In genomic region chr16:91860471-91861125, GRCm38 (mm10) we compare ENCODE assay signal across 9 mouse cellular contexts.
DNase-seq lines count a peak whose midpoint lies in the region; ATAC-seq and TF ChIP-seq lines count a peak whose summit lies in the region.
"Had no signal": no experiment of that assay in that cellular context is flagged by ENCODE, and none has a peak within 500 bp of the region (broad histone marks: within the 10 kb centered on the region; RNA-seq: fewer than 3 reads in every experiment).

No protein-coding gene starts in this region.

- no peaks in the 10 kb centered on the region for H3K9me3 ChIP-seq in limb, embryonic 12.5 days
- no peaks in the 10 kb centered on the region for H3K9me3 ChIP-seq in limb, embryonic 10.5 days (replicated peaks)
- no peaks in the 10 kb centered on the region for H3K9me3 ChIP-seq in embryonic facial prominence, embryonic 13.5 days
- no peaks in the 10 kb centered on the region for H3K9me3 ChIP-seq in intestine, embryonic 16.5 days (ENCODE audit: control insufficient read depth, low read length)
- H3K9me3 ChIP-seq: neural tube, embryonic 12.5 days had no signal

- ATAC-seq in limb, embryonic 12.5 days (ENCODE audit: insufficient number of reproducible peaks, insufficient read depth, low FRiP score, low TSS enrichment, low read depth): no peak
- no peak for ATAC-seq in embryonic facial prominence, embryonic 13.5 days (ENCODE audit: insufficient number of reproducible peaks, insufficient read depth, low FRiP score, low TSS enrichment, low read depth)
- peak; percentile 36 for ATAC-seq in intestine, embryonic 16.5 days
- no peak for ATAC-seq in CD4-positive, CD25-positive, alpha-beta regulatory T cell, adult 4 months

- 62% methylated on average over 14 of the region's 14 CpGs for WGBS in limb, embryonic 12.5 days
- 80% methylated on average over 14 of the region's 14 CpGs for WGBS in limb, embryonic 10.5 days
- 61% methylated on average over 14 of the region's 14 CpGs for WGBS in embryonic facial prominence, embryonic 13.5 days
- WGBS in intestine, embryonic 16.5 days: 37% methylated on average over 14 of the region's 14 CpGs

- DNase-seq in limb, embryonic 10.5 days (ENCODE audit: low spot score): no peak
- no peak for DNase-seq in testis, postnatal 14 days (ENCODE audit: low spot score)
- DNase-seq in gastrocnemius, adult 18-20 months (ENCODE audit: low spot score): no peak

- H3K4me2 ChIP-seq in limb, embryonic 12.5 days: peak overlapping the region; percentile 3; the same call in 1 of the 2 replicates
- no peak overlapping the region for H3K4me2 ChIP-seq in embryonic facial prominence, embryonic 13.5 days
- H3K4me2 ChIP-seq in intestine, embryonic 16.5 days (ENCODE audit: low read depth, low read length): no peak overlapping the region
- H3K4me2 ChIP-seq in myocyte (ENCODE audit: low read depth): peak overlapping the region; percentile 78
- H3K4me2 ChIP-seq: neural tube, embryonic 12.5 days had no signal

- peak overlapping the region; percentile 69 for H3K27ac ChIP-seq in limb, embryonic 12.5 days
- no peak overlapping the region for H3K27ac ChIP-seq in limb, embryonic 10.5 days
- peak overlapping the region; percentile 57 for H3K27ac ChIP-seq in embryonic facial prominence, embryonic 13.5 days
- peak overlapping the region; percentile 77 for H3K27ac ChIP-seq in intestine, embryonic 16.5 days (ENCODE audit: low read length)
- H3K27ac ChIP-seq: neural tube, embryonic 12.5 days had no signal

- no peak for TF ChIP-seq POLR2A in myocyte (IDR thresholded peaks at IDR 0.05; ENCODE audit: insufficient read length, low read depth)

- no peaks in the 10 kb centered on the region for H3K27me3 ChIP-seq in limb, embryonic 12.5 days
- no peaks in the 10 kb centered on the region for H3K27me3 ChIP-seq in limb, embryonic 10.5 days (ENCODE audit: low read depth, poor library complexity, severe bottlenecking)
- no peaks in the 10 kb centered on the region for H3K27me3 ChIP-seq in embryonic facial prominence, embryonic 13.5 days
- no peaks in the 10 kb centered on the region for H3K27me3 ChIP-seq in intestine, embryonic 16.5 days (replicated peaks; ENCODE audit: control insufficient read depth, insufficient read depth, low read length)
- H3K27me3 ChIP-seq in myocyte (ENCODE audit: control insufficient read depth, insufficient read depth, insufficient read length): no peaks in the 10 kb centered on the region
- H3K27me3 ChIP-seq: neural tube, embryonic 12.5 days had no signal

- H3K79me2 ChIP-seq in myocyte (ENCODE audit: control insufficient read depth, insufficient read depth): no peaks in the 10 kb centered on the region

- H3ac ChIP-seq in myocyte (ENCODE audit: control insufficient read depth, insufficient read length): no peak overlapping the region

- H3K36me3 ChIP-seq in limb, embryonic 12.5 days: peaks cover 60% of the 10 kb centered on the region
- H3K36me3 ChIP-seq in limb, embryonic 10.5 days: peaks cover 75% of the 10 kb centered on the region
- peaks cover 56% of the 10 kb centered on the region for H3K36me3 ChIP-seq in embryonic facial prominence, embryonic 13.5 days
- no peaks in the 10 kb centered on the region for H3K36me3 ChIP-seq in intestine, embryonic 16.5 days (ENCODE audit: control insufficient read depth, insufficient read depth, low read length)
- peaks cover 9% of the 10 kb centered on the region for H3K36me3 ChIP-seq in myocyte (ENCODE audit: control insufficient read depth, insufficient read depth)

- H3K4me3 ChIP-seq in limb, embryonic 12.5 days (replicated peaks): no peak overlapping the region
- no peak overlapping the region for H3K4me3 ChIP-seq in limb, embryonic 10.5 days
- no peak overlapping the region for H3K4me3 ChIP-seq in embryonic facial prominence, embryonic 13.5 days
- H3K4me3 ChIP-seq in intestine, embryonic 16.5 days (ENCODE audit: low read length): no peak overlapping the region
- H3K4me3 ChIP-seq in myocyte: no peak overlapping the region
- H3K4me3 ChIP-seq: neural tube, embryonic 12.5 days had no signal

- H3K4me1 ChIP-seq in limb, embryonic 12.5 days (replicated peaks): peaks cover 24% of the 10 kb centered on the region
- H3K4me1 ChIP-seq in limb, embryonic 10.5 days: peaks cover 20% of the 10 kb centered on the region
- H3K4me1 ChIP-seq in embryonic facial prominence, embryonic 13.5 days: peaks cover 26% of the 10 kb centered on the region
- H3K4me1 ChIP-seq in intestine, embryonic 16.5 days (ENCODE audit: control insufficient read depth, insufficient read depth, low read length): peaks cover 14% of the 10 kb centered on the region; the same call in 1 of the 2 replicates

- no peak overlapping the region for H3K9ac ChIP-seq in limb, embryonic 12.5 days (replicated peaks)
- H3K9ac ChIP-seq in embryonic facial prominence, embryonic 13.5 days: no peak overlapping the region
- H3K9ac ChIP-seq in intestine, embryonic 16.5 days (ENCODE audit: low read depth, low read length): no peak overlapping the region
- H3K9ac ChIP-seq: neural tube, embryonic 12.5 days had no signal

TF ChIP-seq in myocyte, 11 proteins besides CTCF, POLR2A, EP300 and RAD21:
- TF ChIP-seq MYOD1 (IDR thresholded peaks at IDR 0.05; ENCODE audit: control insufficient read depth in 1 of 3, insufficient read length in 2 of 3, low read depth in 2 of 3): no peak
- no peak for TF ChIP-seq E2F4 (IDR thresholded peaks at IDR 0.05; ENCODE audit: insufficient read depth)

Comparison
In these comparisons a context has a peak if more than half of its experiments do, and no peak if none do; other contexts are left out.
1. H3K4me2 ChIP-seq: peak in limb, embryonic 12.5 days (single experiment) and myocyte (single experiment); none in embryonic facial prominence, embryonic 13.5 days (single experiment) and intestine, embryonic 16.5 days (single experiment).